Mouse (Mus musculus) C2C12 (cell line): ENCODE data around the gene Maml1. TPM values are rescaled to one million over a fixed set of nuclear protein-coding genes. Genes with fewer than 3 reads are reported as not detected.

Source experiments
- H3K27me3 ChIP-seq: one replicate; pipeline ENCODE4 v1.6.1; 2011; ENCODE audit not compliant: control insufficient read depth, insufficient read depth, insufficient read length
- H3K36me3 ChIP-seq: one replicate; pipeline ENCODE4 v1.6.1; 2011; ENCODE audit not compliant: control insufficient read depth, insufficient read depth
- H3K4me3 ChIP-seq: one replicate; pipeline ENCODE4 v1.5.1; 2011; ENCODE audit warnings: mild to moderate bottlenecking, control low read depth; ENCODE audit not compliant: poor library complexity, insufficient read depth, severe bottlenecking
- H3K79me2 ChIP-seq: one replicate; pipeline ENCODE4 v1.6.1; 2011; ENCODE audit not compliant: control insufficient read depth, insufficient read depth
- H3K79me3 ChIP-seq: one replicate; pipeline ENCODE4 v1.6.1; 2011; ENCODE audit warnings: low read depth, control low read depth
- H3ac ChIP-seq: one replicate; pipeline ENCODE3; 2011; ENCODE audit warnings: low read depth; ENCODE audit not compliant: control insufficient read depth, insufficient read length
- CEBPB ChIP-seq: IDR thresholded peaks from one replicate; pipeline ENCODE4 v1.6.1; 2011; ENCODE audit warnings: low read depth, mild to moderate bottlenecking, control low read depth, moderate library complexity
- CTCF ChIP-seq: IDR thresholded peaks from one replicate; pipeline ENCODE4 v1.5.1; 2011; ENCODE audit not compliant: control insufficient read depth, insufficient read depth, insufficient read length
- FOSL1 ChIP-seq: IDR thresholded peaks from one replicate; pipeline ENCODE4 v1.8.0; 2011; ENCODE audit warnings: mild to moderate bottlenecking, low read length; ENCODE audit not compliant: poor library complexity, insufficient read depth, severe bottlenecking
- MAX ChIP-seq: IDR thresholded peaks from one replicate; pipeline ENCODE4 v1.6.1; 2011; ENCODE audit warnings: mild to moderate bottlenecking, control low read depth
- MYOD1 ChIP-seq: IDR thresholded peaks from one replicate; pipeline ENCODE4 v1.6.1; 2011; ENCODE audit warnings: low read depth; ENCODE audit not compliant: control insufficient read depth, insufficient read length
- MYOG ChIP-seq: IDR thresholded peaks from one replicate; pipeline ENCODE4 v1.6.1; 2011; ENCODE audit not compliant: control insufficient read depth, insufficient read length; ENCODE audit errors: extremely low read depth
- USF1 ChIP-seq: IDR thresholded peaks from one replicate; pipeline ENCODE4 v1.6.1; 2011; ENCODE audit warnings: low read depth, mild to moderate bottlenecking, control low read depth, moderate library complexity
- polyA plus RNA-seq: library from polyadenylated mRNA; unstranded; fragments of >200 nt; fragmentation: generic; extraction: Trizol; gene quantifications from one replicate; pipeline ENCODE4 v1.2.1, GENCODE M21; 2012; ENCODE audit warnings: missing spikeins

The Maml1 gene
- polyA plus RNA-seq, 1 experiment = 14.8 TPM

DNA sequence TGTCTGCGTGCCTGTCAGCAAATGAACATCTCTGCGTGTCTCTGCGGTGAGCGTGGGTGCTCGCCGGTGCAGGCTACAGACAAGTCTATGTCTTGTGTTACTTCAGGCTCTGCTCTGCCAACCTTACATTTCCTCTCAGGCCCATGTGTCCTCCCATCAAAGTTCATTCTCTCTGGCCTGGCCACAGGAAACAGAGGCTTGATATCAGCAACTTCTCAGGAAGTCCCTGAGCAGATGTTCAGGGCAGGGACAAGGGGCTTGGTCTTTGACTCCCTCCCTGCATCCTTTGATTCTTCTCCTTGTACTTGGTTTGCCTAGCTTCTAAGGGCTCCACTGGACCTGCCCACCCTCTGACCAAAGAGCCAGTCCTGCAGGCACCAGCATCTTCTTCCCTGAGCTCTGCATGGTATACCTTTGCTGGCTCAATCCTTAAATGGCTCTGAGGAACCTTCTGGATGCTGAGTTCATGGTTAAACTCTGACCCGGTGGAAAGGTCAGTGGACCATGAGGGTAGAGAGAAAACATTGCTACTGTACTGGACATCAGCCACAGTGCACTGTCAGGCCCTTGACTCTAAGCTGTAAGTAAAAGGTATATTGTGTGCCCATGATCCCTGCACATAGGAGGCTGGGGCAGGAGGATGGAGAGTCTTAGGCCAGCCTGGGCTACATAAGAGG, 51.7 kb downstream of the Maml1 start:
- no peak overlapping the region for H3ac ChIP-seq
- TF ChIP-seq CEBPB (no peak), MYOG (no peak), USF1 (no peak), FOSL1 (no peak), MAX (no peak), CTCF (no peak), MYOD1 (no peak)

DNA sequence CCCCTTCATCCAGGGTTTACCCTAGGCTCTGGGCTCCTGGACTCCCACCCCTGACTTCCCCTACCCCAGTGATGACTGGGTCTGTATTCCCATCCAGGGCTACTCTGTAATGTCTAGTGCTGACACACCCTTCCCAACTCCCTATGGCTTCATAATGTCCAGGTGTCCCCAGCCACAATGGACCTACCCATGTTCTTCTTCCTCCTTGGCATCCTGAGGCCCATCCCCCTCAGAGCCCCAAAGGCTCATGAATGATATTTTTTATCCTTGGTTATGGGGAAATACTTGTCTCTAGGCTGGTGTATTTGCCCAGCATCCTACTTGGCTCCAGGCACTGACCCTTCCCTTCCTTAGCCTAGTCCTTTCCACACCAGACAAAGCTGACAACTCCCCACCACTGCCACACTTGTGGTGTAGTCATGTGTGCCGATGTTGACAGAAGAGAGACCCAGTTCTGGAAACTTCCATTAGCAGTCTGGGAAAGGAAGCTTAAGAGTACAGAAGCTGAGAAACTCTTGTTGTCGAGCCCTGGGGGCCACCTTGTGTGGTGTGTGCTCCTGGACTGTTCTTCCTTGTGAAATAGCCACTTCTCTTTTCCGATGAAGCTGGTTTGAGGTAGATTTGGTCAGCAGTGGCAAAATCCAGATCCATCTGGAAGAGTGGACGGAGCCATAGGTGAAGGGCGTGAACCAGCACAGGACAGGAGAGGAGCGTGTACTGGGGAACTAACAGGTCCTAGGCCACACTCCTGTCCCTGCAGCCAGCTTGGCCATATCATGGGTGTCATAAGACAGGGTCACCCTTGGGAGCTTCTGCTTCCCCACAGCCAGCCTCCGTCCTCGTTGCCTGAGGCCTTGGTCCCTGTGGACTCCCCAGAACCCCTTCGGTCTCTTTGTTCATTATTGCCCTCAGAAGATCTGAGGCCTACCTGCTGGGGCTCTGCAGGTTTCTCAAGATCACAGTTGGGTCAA, 53.0 kb downstream of the Maml1 start:
- no peak overlapping the region for H3ac ChIP-seq
- H3K79me3 ChIP-seq = no peaks in the 10 kb centered on the region
- no peaks in the 10 kb centered on the region for H3K79me2 ChIP-seq
- H3K36me3 ChIP-seq = peaks cover 23% of the 10 kb centered on the region
- no peak for TF ChIP-seq CEBPB
- TF ChIP-seq MYOG = no peak
- no peak for TF ChIP-seq USF1
- no peak for TF ChIP-seq FOSL1
- TF ChIP-seq MYOD1 = no peak
- no peak for TF ChIP-seq MAX
- no peaks in the 10 kb centered on the region for H3K27me3 ChIP-seq
- no peak overlapping the region for H3K4me3 ChIP-seq

More for the DNA sequence above, 51.7 kb downstream of the Maml1 start:
- Histone ChIP-seq H3K79me2 (no peaks in the 10 kb centered on the region), H3K4me3 (no peak overlapping the region), H3K27me3 (no peaks in the 10 kb centered on the region), H3K36me3 (peaks cover 10% of the 10 kb centered on the region), H3K79me3 (no peaks in the 10 kb centered on the region)

DNA sequence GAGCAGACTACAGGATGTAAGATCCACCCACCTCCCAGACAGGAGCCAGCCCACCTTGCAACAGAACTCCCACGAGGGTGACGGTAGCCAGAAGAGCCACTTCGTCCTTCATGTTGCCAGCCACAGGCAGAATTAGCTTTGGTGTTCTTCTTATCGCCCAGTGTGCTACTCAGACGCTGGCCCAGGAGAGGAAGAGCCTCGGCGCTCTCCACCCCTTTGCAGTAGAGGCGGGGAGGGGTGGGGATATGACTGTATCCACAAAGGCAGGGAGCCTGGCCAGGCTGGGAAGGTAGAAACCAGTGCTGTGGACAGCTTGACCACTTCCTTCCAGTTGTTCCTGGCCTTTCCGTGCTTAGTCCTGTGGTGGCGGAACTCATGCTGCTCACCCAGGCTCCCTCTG, 53.8 kb downstream of the Maml1 start, which contains the start of gene Ltc4s:
Gene Ltc4s (minus strand): TSS at position 293 of the 400 bp plus-strand sequence.
- TF ChIP-seq MAX = no peak
- TF ChIP-seq CEBPB = no peak
- TF ChIP-seq MYOD1 = no peak
- TF ChIP-seq CTCF = no peak
- no peak for TF ChIP-seq FOSL1
- no peak for TF ChIP-seq MYOG
- no peak for TF ChIP-seq USF1
- Histone ChIP-seq H3K79me3 (no peaks in the 10 kb centered on the region), H3K36me3 (peaks cover 31% of the 10 kb centered on the region), H3K27me3 (no peaks in the 10 kb centered on the region), H3ac (no peak within 1 kb of the TSS), H3K79me2 (no peaks in the 10 kb centered on the region), H3K4me3 (no peak within 1 kb of the TSS)

DNA sequence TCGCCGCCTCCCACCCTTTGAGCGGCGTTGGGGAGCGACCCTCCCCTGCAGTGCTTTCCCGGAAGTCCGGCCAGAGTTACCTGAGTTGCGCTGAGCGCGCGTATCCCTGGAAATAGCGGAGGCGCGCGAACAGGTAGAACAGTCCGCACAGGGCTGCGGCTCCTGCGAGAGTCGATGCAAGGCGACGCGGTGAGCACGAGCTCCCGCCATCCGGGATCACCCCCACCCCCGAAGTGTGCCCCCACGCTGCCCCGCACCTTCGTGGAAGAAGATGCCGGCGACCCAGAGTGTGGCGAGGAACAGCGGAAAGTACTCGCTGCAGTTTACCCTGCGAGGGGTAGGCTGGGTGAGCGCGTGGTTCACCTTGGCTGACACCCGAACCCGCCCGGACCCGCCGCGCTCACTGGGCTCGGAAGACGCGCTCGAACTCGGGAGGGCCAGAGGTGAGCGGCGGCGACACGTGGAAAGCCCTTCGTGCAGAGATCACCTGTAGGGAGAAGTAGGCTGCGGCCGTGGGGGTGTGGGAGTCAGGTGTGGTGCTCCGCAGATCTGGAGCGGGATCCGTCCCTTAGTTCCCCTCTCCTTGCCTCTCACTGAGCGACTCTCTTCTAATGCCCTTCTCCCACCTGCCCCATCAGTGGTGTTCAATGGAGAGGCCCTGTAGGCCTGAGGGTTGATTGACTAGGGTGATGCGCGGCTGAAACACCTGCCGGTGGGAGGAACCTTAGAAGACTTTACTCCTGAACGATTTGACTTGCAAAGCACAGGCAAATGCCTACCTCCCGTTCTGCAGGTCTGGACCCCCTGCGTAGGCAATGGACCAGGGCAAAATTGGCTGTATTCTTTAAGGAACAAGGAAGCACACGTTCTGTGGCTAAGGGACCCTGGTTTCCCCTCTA, 54.9 kb downstream of the Maml1 start:
- Histone ChIP-seq H3K79me2 (peaks cover under 1% of the 10 kb centered on the region), H3K4me3 (no peak overlapping the region), H3K36me3 (peaks cover 42% of the 10 kb centered on the region), H3K79me3 (no peaks in the 10 kb centered on the region), H3K27me3 (no peaks in the 10 kb centered on the region), H3ac (peak overlapping the region; percentile 22)
- no peak for TF ChIP-seq USF1
- TF ChIP-seq MYOD1 = no peak
- TF ChIP-seq MYOG = no peak
- no peak for TF ChIP-seq MAX
- no peak for TF ChIP-seq FOSL1
- no peak for TF ChIP-seq CTCF
- TF ChIP-seq CEBPB = no peak

DNA sequence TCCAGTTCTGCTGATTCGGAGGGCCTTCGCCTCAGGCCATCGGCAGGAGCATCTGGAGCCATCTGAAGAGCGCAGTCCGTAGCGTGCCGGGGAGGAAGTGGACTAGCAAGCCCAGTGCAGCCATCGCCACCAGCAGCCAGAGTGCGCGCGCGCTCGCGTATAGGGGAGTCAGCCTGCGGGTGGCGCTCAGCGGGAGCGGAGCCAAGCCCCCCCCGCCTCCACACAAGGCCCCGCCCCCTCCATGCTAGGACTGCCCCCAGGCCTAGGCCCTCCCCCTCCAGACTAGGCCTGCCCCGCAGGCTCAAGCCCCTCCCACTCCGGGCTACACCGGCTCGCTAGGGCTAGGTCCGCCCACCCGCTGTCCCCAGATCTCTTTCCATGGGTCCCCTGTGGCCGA, 55.6 kb downstream of the Maml1 start:
- TF ChIP-seq CTCF = peak; percentile 95
- TF ChIP-seq CEBPB = no peak
- H3K79me3 ChIP-seq = no peaks in the 10 kb centered on the region
- H3K27me3 ChIP-seq = no peaks in the 10 kb centered on the region
- H3K36me3 ChIP-seq = peaks cover 49% of the 10 kb centered on the region
- no peak overlapping the region for H3K4me3 ChIP-seq
- H3K79me2 ChIP-seq = peaks cover 7% of the 10 kb centered on the region
- peak overlapping the region; percentile 22 for H3ac ChIP-seq
